Mouse (Mus musculus): Measurements from ENCODE around the gene Slc38a1.

Slc38a1 gene

GRCm38 (mm10) chr15:96617555-96617954 is 25.2 kb downstream of the Slc38a1 start:
- DNase-seq (ENCODE audit: low spot score in 2 of 2): no peak

- no peak for DNase-seq (ENCODE audit: low spot score in 2 of 2)
These were observed 34.0 kb downstream of the Slc38a1 start for GRCm38 (mm10) chr15:96608671-96609070.

- DNase-seq (ENCODE audit: low spot score in 2 of 2): no peak
These were observed 35.3 kb downstream of the Slc38a1 start for GRCm38 (mm10) chr15:96607422-96607821.

- no peak for DNase-seq (ENCODE audit: low spot score in 2 of 2)
These were observed 38.4 kb downstream of the Slc38a1 start for GRCm38 (mm10) chr15:96604282-96604681.

- no peak for DNase-seq (ENCODE audit: low spot score in 2 of 2)
These were observed 40.7 kb downstream of the Slc38a1 start for GRCm38 (mm10) chr15:96602043-96602442.

- DNase-seq (ENCODE audit: low spot score in 2 of 2): no peak
These were observed 42.6 kb downstream of the Slc38a1 start for GRCm38 (mm10) chr15:96599852-96600781.

- DNase-seq (ENCODE audit: low spot score in 2 of 2): no peak
These were observed 43.7 kb downstream of the Slc38a1 start for GRCm38 (mm10) chr15:96598888-96599578.

GRCm38 (mm10) chr15:96597116-96597515 is 45.6 kb downstream of the Slc38a1 start:
- no peak for DNase-seq (ENCODE audit: low spot score in 2 of 2)

- no peak for DNase-seq (ENCODE audit: low spot score in 2 of 2)
These were observed 48.4 kb downstream of the Slc38a1 start for GRCm38 (mm10) chr15:96594316-96594715.

- no peak for DNase-seq (ENCODE audit: low spot score in 2 of 2)
These were observed 48.8 kb downstream of the Slc38a1 start for GRCm38 (mm10) chr15:96593866-96594265.

GRCm38 (mm10) chr15:96593457-96593856 is 49.3 kb downstream of the Slc38a1 start:
- DNase-seq (ENCODE audit: low spot score in 2 of 2): no peak

- DNase-seq (ENCODE audit: low spot score in 2 of 2): no peak
These were observed 49.7 kb downstream of the Slc38a1 start for GRCm38 (mm10) chr15:96592976-96593375.

- no peak for DNase-seq (ENCODE audit: low spot score in 2 of 2)
These were observed 50.8 kb downstream of the Slc38a1 start for GRCm38 (mm10) chr15:96591876-96592417.

GRCm38 (mm10) chr15:96588996-96589657 is 53.6 kb downstream of the Slc38a1 start:
- DNase-seq (ENCODE audit: low spot score in 2 of 2): no peak

- no peak for DNase-seq (ENCODE audit: low spot score in 2 of 2)
These were observed 54.7 kb downstream of the Slc38a1 start for GRCm38 (mm10) chr15:96587998-96588397.

GRCm38 (mm10) chr15:96583371-96584008 is 59.2 kb downstream of the Slc38a1 start:
- no peak for DNase-seq (ENCODE audit: low spot score in 2 of 2)

- no peak for DNase-seq (ENCODE audit: low spot score in 2 of 2)
These were observed 65.7 kb downstream of the Slc38a1 start for GRCm38 (mm10) chr15:96576998-96577397.

- DNase-seq (ENCODE audit: low spot score in 2 of 2): no peak
These were observed 73.7 kb downstream of the Slc38a1 start for GRCm38 (mm10) chr15:96568983-96569363.

- no peak for DNase-seq (ENCODE audit: low spot score in 2 of 2)
These were observed 74.3 kb downstream of the Slc38a1 start for GRCm38 (mm10) chr15:96568271-96568982.

- no peak for DNase-seq (ENCODE audit: low spot score in 2 of 2)
These were observed 75.9 kb downstream of the Slc38a1 start for GRCm38 (mm10) chr15:96566850-96567271.

- DNase-seq (ENCODE audit: low spot score in 2 of 2): no peak
These were observed 78.9 kb downstream of the Slc38a1 start for GRCm38 (mm10) chr15:96563852-96564251.

Data from frontal cortex, postnatal 25 days (tissue).